Mouse (Mus musculus) neural tube, embryonic 14.5 days (tissue): Measurements from ENCODE around the gene Aox1. TPM values are rescaled to one million over a fixed set of nuclear protein-coding genes. Genes with fewer than 3 reads are reported as not detected.

Source experiments
- ATAC-seq: fragments of 200-750 bp; cut with Nextera tagmentation; 2 replicates; pipeline ENCODE4 v1.8.0; 2017; ENCODE audit warnings: low read depth, mild to moderate bottlenecking, moderate TSS enrichment, moderate library complexity
- H3K27ac ChIP-seq: fragments of 300-500 bp; sonication (generic); 2 replicates; pipeline ENCODE4 v1.5.1; 2014; ENCODE audit warnings: low read depth, mild to moderate bottlenecking, control low read depth, low read length, moderate library complexity, mixed read lengths
- H3K27me3 ChIP-seq: fragments of 300-500 bp; sonication (generic); 2 replicates; pipeline ENCODE4 v1.6.1; 2014; ENCODE audit warnings: low read length; ENCODE audit not compliant: control insufficient read depth, insufficient read depth
- H3K36me3 ChIP-seq: fragments of 300-500 bp; sonication (generic); 2 replicates; pipeline ENCODE4 v1.6.1; 2014; ENCODE audit warnings: low read length, mixed read lengths; ENCODE audit not compliant: control insufficient read depth, insufficient read depth
- H3K4me1 ChIP-seq: fragments of 300-500 bp; sonication (generic); 2 replicates; pipeline ENCODE4 v1.6.1; 2014; ENCODE audit warnings: low read length; ENCODE audit not compliant: control insufficient read depth, insufficient read depth
- H3K4me2 ChIP-seq: fragments of 300-500 bp; sonication (generic); 2 replicates; pipeline ENCODE4 v1.6.1; 2014; ENCODE audit warnings: mild to moderate bottlenecking, low read depth, low read length, control low read depth
- H3K4me3 ChIP-seq: fragments of 300-500 bp; sonication (generic); 2 replicates; pipeline ENCODE4 v1.5.1; 2014; ENCODE audit warnings: low read depth, low read length, control low read depth, mixed read lengths
- H3K9ac ChIP-seq: fragments of 300-500 bp; sonication (generic); replicated peaks from 2 replicates; pipeline ENCODE4 v1.6.1; 2014; ENCODE audit warnings: low read depth, mild to moderate bottlenecking, control low read depth, low read length, mixed read lengths
- H3K9me3 ChIP-seq: fragments of 300-500 bp; sonication (generic); 2 replicates; pipeline ENCODE4 v1.6.1; 2016; ENCODE audit warnings: low read length; ENCODE audit not compliant: control insufficient read depth
- WGBS: fragments of 180-500 bp; shearing (Covaris S2); extraction: QIAGEN DNeasy Blood & Tissue Kit; methylation state at CpG from one replicate; pipeline ENCODE4 v1.1.7; 2014; 5-methylcytosine and 5-hydroxymethylcytosine counted together
- polyA plus RNA-seq: library from polyadenylated mRNA; unstranded; fragments of >200 nt; fragmentation: Nextera tagmentation; extraction: Ambion mirVana; gene quantifications from 2 replicates; pipeline ENCODE4 v1.2.1, GENCODE M21; 2014

The Aox1 gene
- polyA plus RNA-seq, 1 experiment from 2014 or later: 0.08 TPM

DNA sequence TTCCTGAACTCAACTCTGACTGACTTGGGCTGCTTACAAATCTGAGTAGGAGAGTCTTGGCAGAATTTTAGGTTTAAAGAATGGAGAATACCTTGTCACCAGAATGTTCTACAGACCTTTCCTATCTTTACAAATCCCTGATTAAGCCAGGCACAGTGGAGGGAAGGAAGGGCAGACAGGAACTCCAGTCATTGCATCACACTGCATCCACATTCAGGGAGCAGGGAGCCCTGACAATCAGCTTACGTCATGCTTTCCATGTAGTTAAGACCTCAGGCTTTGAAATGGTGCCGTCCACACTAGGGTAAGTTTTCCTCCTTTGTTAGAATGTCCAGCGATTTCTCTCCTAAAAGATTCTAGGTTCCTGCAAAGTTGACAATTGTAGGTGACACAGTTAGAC is 61.5 kb downstream of the Aox1 start:
- 76% methylated on average over 3 of the region's 3 CpGs for WGBS
- H3K4me2 ChIP-seq: no peak overlapping the region
- no peak overlapping the region for H3K9ac ChIP-seq

DNA sequence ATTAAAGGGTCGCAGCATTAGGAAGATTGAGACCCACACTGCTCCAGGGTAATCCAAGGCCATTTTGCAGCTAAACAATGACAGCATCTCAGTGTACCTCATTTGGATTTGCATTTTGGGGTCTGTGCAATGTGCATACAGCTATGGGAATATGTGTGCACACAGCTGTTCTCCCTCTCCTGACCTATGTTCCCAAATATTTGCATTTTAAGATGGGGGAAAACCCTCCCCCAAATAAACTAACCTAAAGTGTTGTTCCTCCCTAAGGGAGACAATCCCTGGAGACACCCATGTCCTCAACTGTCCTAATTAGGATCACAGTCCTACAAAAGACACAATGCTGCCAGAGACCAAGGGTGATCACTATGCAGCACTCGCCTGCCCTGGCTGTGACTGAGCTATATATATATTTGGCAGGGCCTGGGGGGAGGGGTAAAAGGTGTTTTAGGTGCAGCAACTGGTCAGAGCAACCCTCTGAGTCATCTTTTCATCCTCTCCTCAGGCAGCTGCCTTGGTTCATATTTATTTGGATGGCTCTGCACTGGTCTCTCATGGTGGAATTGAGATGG is 62.3 kb downstream of the Aox1 start:
- H3K4me2 ChIP-seq: no peak overlapping the region
- no peaks in the 10 kb centered on the region for H3K27me3 ChIP-seq
- no peak overlapping the region for H3K9ac ChIP-seq
- ATAC-seq: no peak
- 75% methylated on average over 2 of the region's 2 CpGs for WGBS
- H3K27ac ChIP-seq: no peak overlapping the region
- H3K9me3 ChIP-seq: no peaks in the 10 kb centered on the region
- no peaks in the 10 kb centered on the region for H3K36me3 ChIP-seq
- no peak overlapping the region for H3K4me3 ChIP-seq
- H3K4me1 ChIP-seq: no peaks in the 10 kb centered on the region

More for the DNA sequence above, 61.5 kb downstream of the Aox1 start:
- no peak overlapping the region for H3K27ac ChIP-seq
- no peaks in the 10 kb centered on the region for H3K36me3 ChIP-seq
- H3K9me3 ChIP-seq: no peaks in the 10 kb centered on the region
- no peaks in the 10 kb centered on the region for H3K27me3 ChIP-seq
- H3K4me3 ChIP-seq: no peak overlapping the region
- ATAC-seq: no peak
- no peaks in the 10 kb centered on the region for H3K4me1 ChIP-seq

DNA sequence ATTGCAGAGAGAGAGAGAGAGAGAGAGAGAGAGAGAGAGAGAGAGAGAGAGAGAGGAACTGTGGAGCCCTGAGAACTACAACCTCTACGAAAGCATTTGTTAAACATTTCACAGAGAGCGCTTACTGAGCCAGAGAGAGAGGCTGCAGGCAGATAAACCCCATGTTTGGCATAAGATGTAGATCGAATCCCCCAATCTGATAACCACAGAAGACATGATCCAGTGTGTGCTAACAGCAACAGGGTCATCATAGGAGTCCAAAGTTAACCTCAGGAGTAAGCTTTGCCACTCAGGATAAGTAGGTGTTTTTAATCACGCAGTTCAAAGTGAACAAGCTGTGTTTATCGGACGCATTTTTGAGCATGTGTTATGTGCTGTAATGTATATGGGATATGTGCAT is 67.6 kb downstream of the Aox1 start:
- ATAC-seq: no peak
- 94% methylated on average over 6 of the region's 6 CpGs for WGBS
- Histone ChIP-seq H3K9ac (no peak overlapping the region), H3K4me2 (no peak overlapping the region), H3K4me1 (no peaks in the 10 kb centered on the region), H3K36me3 (no peaks in the 10 kb centered on the region), H3K4me3 (no peak overlapping the region), H3K27me3 (no peaks in the 10 kb centered on the region), H3K27ac (no peak overlapping the region), H3K9me3 (no peaks in the 10 kb centered on the region)

DNA sequence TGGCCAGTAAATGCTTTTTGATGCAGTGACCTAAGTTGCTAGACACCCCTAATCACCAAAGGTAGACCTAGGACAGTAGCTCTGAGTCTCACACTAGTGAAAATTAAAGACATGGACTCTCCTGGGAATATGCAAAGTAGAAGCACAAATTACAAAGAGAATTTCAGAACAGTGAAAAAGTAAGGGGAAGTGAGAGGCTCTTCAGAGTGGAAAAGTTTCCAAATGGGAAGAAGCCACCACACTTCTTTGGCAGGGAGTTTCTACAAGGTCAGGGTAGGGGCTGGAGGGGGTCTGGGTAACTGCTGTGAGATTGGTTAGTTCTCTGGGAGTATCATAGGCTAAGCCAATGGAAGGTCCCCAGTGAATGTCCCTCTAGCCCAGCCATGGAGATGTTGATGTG is 69.4 kb downstream of the Aox1 start:
- no peak overlapping the region for H3K4me2 ChIP-seq
- no peaks in the 10 kb centered on the region for H3K27me3 ChIP-seq
- H3K27ac ChIP-seq: no peak overlapping the region
- no peaks in the 10 kb centered on the region for H3K9me3 ChIP-seq
- no peak overlapping the region for H3K4me3 ChIP-seq
- H3K36me3 ChIP-seq: no peaks in the 10 kb centered on the region
- H3K4me1 ChIP-seq: no peaks in the 10 kb centered on the region
- no peak overlapping the region for H3K9ac ChIP-seq
- ATAC-seq: no peak

DNA sequence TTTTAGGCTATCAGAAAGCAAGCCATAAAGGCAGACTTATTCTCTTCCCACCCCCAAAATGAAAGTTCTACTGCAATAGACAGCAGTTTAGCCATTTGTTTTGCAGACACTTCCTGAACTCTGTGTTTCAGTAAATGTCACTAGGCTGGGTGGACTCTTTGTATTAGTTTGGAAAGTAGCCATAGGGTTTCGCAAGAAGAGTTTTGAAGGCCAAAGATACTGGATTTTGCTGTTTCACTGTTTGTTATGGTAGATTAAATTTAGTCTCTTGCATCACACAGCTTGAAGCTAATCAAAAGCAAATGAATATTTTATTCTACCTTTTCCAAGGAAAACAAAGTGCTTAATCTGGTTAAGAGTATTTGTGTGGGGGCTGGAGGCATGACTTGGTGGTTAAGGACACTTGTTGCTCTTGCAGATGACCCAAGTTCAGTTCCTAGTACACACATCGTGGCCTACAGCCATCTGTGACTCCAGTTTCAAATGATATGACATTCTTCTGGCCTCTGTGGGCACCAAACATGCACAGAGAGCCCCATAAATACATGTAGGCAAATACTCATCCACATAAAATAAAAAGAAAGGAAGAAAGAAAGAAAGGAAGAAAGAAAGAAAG is 71.9 kb downstream of the Aox1 start:
- Histone ChIP-seq H3K9me3 (no peaks in the 10 kb centered on the region), H3K36me3 (no peaks in the 10 kb centered on the region), H3K4me2 (no peak overlapping the region), H3K4me3 (no peak overlapping the region), H3K27me3 (no peaks in the 10 kb centered on the region), H3K27ac (no peak overlapping the region), H3K4me1 (no peaks in the 10 kb centered on the region), H3K9ac (no peak overlapping the region)
- 79% methylated on average over 2 of the region's 2 CpGs for WGBS
- ATAC-seq: no peak

DNA sequence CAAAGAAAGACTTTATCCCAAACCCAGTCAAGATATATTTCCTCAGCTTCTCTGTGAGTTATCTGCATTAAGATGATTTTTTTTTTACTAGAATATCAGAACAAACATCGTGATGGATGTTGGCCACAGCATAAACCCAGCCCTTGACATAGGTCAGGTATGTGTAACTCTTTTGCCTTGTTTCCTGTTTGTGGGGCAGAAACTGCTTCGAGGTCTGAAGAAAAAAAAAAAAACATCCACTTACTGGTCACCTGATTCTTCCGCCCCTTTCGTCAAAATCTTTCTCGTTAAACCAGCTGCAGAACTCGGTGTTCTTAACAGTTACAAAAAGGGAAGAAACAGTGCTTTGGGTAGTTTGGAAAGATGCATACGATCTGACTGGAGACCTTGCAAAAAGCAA is 72.8 kb downstream of the Aox1 start:
- Histone ChIP-seq H3K4me3 (no peak overlapping the region), H3K36me3 (no peaks in the 10 kb centered on the region), H3K9ac (no peak overlapping the region), H3K27me3 (no peaks in the 10 kb centered on the region), H3K4me2 (no peak overlapping the region), H3K4me1 (no peaks in the 10 kb centered on the region), H3K9me3 (no peaks in the 10 kb centered on the region), H3K27ac (no peak overlapping the region)
- ATAC-seq: no peak
- WGBS: 91% methylated on average over 7 of the region's 7 CpGs

DNA sequence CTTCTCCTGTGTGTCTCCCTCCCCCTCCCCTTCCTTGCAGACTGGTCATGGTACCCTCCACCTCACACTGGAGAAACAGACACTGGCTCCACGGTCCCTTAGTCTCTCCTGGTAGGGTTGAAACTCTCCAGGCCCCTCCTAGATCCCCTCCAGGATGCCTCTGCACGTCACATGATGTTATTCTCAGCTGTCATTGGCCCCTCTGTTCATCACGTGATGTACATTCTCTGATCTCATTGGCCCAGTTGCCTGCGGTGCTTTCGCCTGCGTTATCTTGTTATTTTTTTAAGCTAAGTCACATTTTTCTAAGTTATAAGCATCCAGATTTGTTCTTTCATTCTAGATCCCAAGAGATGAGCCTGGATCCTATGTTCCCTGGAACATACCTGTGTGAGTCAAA is 76.0 kb downstream of the Aox1 start:
- ATAC-seq: no peak
- H3K4me3 ChIP-seq: no peak overlapping the region

DNA sequence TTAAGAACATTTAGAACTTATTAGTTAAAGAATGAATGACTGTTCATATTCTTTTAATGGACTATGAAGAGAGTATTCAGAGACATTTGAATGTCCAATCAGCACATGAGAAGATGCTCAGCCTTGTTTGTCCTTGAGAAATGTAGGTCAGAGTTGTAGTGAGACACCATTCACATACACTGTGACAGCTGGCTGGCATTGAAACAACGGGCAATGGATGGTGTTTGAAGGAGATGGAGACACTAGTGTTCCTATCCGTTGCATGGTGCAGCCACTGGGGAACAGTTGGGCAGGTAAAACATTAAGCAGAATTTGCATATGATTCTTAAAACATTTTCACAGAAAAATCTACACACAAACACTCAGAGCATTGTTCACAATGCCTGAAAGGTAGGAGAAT is 77.3 kb downstream of the Aox1 start:
- Histone ChIP-seq H3K36me3 (no peaks in the 10 kb centered on the region), H3K27ac (no peak overlapping the region), H3K4me1 (no peaks in the 10 kb centered on the region), H3K9ac (no peak overlapping the region), H3K27me3 (no peaks in the 10 kb centered on the region), H3K9me3 (no peaks in the 10 kb centered on the region), H3K4me3 (no peak overlapping the region), H3K4me2 (no peak overlapping the region)
- 74% methylated on average over 2 of the region's 2 CpGs for WGBS
- ATAC-seq: no peak

More for the DNA sequence above, 76.0 kb downstream of the Aox1 start:
- Histone ChIP-seq H3K4me2 (no peak overlapping the region), H3K36me3 (no peaks in the 10 kb centered on the region), H3K27ac (no peak overlapping the region), H3K27me3 (no peaks in the 10 kb centered on the region), H3K9ac (no peak overlapping the region), H3K9me3 (no peaks in the 10 kb centered on the region), H3K4me1 (no peaks in the 10 kb centered on the region)
- whole genome bisulfite sequencing: 87% methylated on average over 6 of the region's 6 CpGs

DNA sequence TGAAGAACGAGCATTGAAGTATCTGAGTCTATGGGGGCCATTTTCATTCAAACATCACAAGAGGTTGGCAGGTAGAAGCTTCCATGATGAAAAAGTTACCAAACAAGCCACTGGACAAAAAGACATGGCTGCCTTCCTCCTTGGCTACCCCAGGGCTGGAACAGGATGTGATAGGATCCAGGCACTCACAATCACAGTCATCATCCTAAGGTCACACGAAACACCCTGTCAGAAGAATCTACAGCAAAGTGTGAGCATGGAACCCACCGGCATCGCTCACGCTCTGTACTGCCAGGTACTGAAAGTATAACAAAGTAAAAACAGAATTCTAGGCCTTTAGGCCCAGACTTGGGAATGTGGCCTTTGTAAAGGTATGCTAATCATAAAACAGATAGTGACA is 80.5 kb downstream of the Aox1 start:
- ATAC-seq: no peak
- Histone ChIP-seq H3K9me3 (no peaks in the 10 kb centered on the region), H3K4me1 (no peaks in the 10 kb centered on the region), H3K4me2 (no peak overlapping the region), H3K36me3 (no peaks in the 10 kb centered on the region), H3K9ac (no peak overlapping the region), H3K4me3 (no peak overlapping the region), H3K27me3 (no peaks in the 10 kb centered on the region), H3K27ac (no peak overlapping the region)
- WGBS: 89% methylated on average over 5 of the region's 5 CpGs
